Mouse (Mus musculus): ENCODE results near the gene Smgc.

DNA sequence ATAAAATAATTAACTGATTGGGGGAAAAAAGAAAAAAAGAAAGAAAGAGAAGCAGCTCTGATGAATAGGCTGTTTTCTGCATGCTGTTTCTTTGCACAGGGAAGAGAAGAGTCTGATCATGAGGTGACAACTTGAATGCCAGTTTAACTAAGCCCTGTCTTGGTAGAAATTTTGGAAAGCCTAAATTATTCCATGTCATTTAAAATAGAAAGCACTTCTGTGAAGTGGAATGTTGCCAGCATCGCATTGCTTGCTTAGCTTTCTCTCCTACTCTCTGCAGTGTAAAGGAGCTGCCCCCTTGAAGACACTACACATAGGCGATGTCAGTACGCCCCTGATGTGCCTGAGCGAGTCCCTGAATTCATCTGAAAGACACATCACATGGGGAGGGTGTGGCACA is 31.6 kb upstream of the Smgc start:
- TF ChIP-seq CTCF (IDR thresholded peaks at IDR 0.05; ENCODE audit: control insufficient read depth, insufficient read depth, low read length), result no peak
- no peak for TF ChIP-seq POLR2A (IDR thresholded peaks at IDR 0.05; ENCODE audit: borderline replicate concordance, control insufficient read depth, low read depth, low read length)

Measured in bone marrow, adult 2 months (tissue).